Mouse (Mus musculus) MEL (cell line): Measurements from ENCODE around the gene Ppox. TPM values are rescaled to one million over a fixed set of nuclear protein-coding genes. Genes with fewer than 3 reads are reported as not detected.

Experiments
- DNase-seq: peaks from one replicate; pipeline ENCODE4 v3.0.0; 2011; ENCODE audit warnings: low read depth, low spot score
- H3K27ac ChIP-seq: 2 replicates; pipeline ENCODE4 v1.5.1; 2012; ENCODE audit warnings: low read depth, mild to moderate bottlenecking, control low read depth, low read length, moderate library complexity; ENCODE audit not compliant: control insufficient read depth
- H3K27me3 ChIP-seq, 2 experiments: fragments of 150-350 bp in 1 of 2; sonication (generic) in 1 of 2; 2 replicates each; pipeline ENCODE4 v1.6.1; 2012; ENCODE audit warnings: low read length in 2 of 2, mild to moderate bottlenecking in 2 of 2, improper control_type of control experiment in 1 of 2, moderate library complexity in 1 of 2; ENCODE audit not compliant: insufficient read depth in 2 of 2, control insufficient read depth in 1 of 2
- H3K36me3 ChIP-seq, 2 experiments: 2 replicates each; pipeline ENCODE4 v1.6.1; 2012 to 2014; ENCODE audit warnings: low read length in 2 of 2, improper control_type of control experiment in 1 of 2, inconsistent platforms in 1 of 2, mild to moderate bottlenecking in 1 of 2; ENCODE audit not compliant: insufficient read depth in 2 of 2, control insufficient read depth in 1 of 2
- H3K4me1 ChIP-seq, 2 experiments: fragments of 150-350 bp in 1 of 2; sonication (generic) in 1 of 2; 2 replicates each; pipeline ENCODE4 v1.6.1; 2012; ENCODE audit warnings: low read length in 2 of 2, improper control_type of control experiment in 1 of 2, mild to moderate bottlenecking in 1 of 2; ENCODE audit not compliant: insufficient read depth in 2 of 2, control insufficient read depth in 1 of 2
- H3K4me3 ChIP-seq, 2 experiments: fragments of 150-350 bp in 1 of 2; sonication (generic) in 1 of 2; 2 replicates each; pipeline ENCODE4 v1.5.1; 2012; ENCODE audit warnings: low read depth in 2 of 2, low read length in 2 of 2, mild to moderate bottlenecking in 2 of 2, moderate library complexity in 2 of 2, control low read depth in 1 of 2, improper control_type of control experiment in 1 of 2; ENCODE audit not compliant: control insufficient read depth in 1 of 2, insufficient read depth in 1 of 2
- H3K79me2 ChIP-seq: 2 replicates; pipeline ENCODE4 v1.6.1; 2012; ENCODE audit warnings: mild to moderate bottlenecking, low read length, moderate library complexity; ENCODE audit not compliant: control insufficient read depth, poor library complexity, insufficient read depth
- H3K9ac ChIP-seq: 2 replicates; pipeline ENCODE4 v1.6.1; 2012; ENCODE audit warnings: low read depth, mild to moderate bottlenecking, control low read depth, low read length, moderate library complexity; ENCODE audit not compliant: control insufficient read depth, poor library complexity, severe bottlenecking
- H3K9me3 ChIP-seq: fragments of 150-350 bp; sonication (generic); replicated peaks from 2 replicates; pipeline ENCODE4 v1.6.1; 2012; ENCODE audit warnings: mild to moderate bottlenecking, low read length, improper control_type of control experiment, moderate library complexity; ENCODE audit not compliant: insufficient read depth
- CHD1 ChIP-seq: IDR thresholded peaks from 2 replicates; pipeline ENCODE4 v1.6.1; 2012; ENCODE audit warnings: low read depth, mild to moderate bottlenecking, inconsistent platforms, low read length, improper control_type of control experiment
- CHD2 ChIP-seq: IDR thresholded peaks from 2 replicates; pipeline ENCODE4 v1.6.1; 2011; ENCODE audit warnings: low read length, improper control_type of control experiment
- CTCF ChIP-seq, 3 experiments: IDR thresholded peaks in 2 of 3; conservative IDR thresholded peaks in 1 of 3; 2 replicates each; pipeline ENCODE4 v1.5.1; 2011 to 2012; ENCODE audit warnings: low read length in 3 of 3, low read depth in 2 of 3, mild to moderate bottlenecking in 2 of 3, improper control_type of control experiment in 1 of 3, inconsistent platforms in 1 of 3, mixed read lengths in 1 of 3, moderate library complexity in 1 of 3; ENCODE audit not compliant: control insufficient read depth in 1 of 3, insufficient read depth in 1 of 3, poor library complexity in 1 of 3, severe bottlenecking in 1 of 3
- EP300 ChIP-seq, 2 experiments: IDR thresholded peaks; 2 replicates each; pipeline ENCODE4 v1.6.1; 2011; ENCODE audit warnings: improper control_type of control experiment in 2 of 2, low read length in 2 of 2, low read depth in 1 of 2, mild to moderate bottlenecking in 1 of 2
- ETS1 ChIP-seq: IDR thresholded peaks from 2 replicates; pipeline ENCODE4 v1.6.1; 2012; ENCODE audit warnings: low read depth, mild to moderate bottlenecking, inconsistent platforms, low read length, improper control_type of control experiment, moderate library complexity
- HCFC1 ChIP-seq: IDR thresholded peaks from 2 replicates; pipeline ENCODE4 v1.6.1; 2012; ENCODE audit warnings: low read depth, mild to moderate bottlenecking, inconsistent platforms, low read length, improper control_type of control experiment, moderate library complexity
- JUND ChIP-seq: IDR thresholded peaks from 2 replicates; pipeline ENCODE4 v1.6.1; 2011; ENCODE audit warnings: low read depth, mild to moderate bottlenecking, improper control_type of control experiment, low read length
- MAFK ChIP-seq: IDR thresholded peaks from 2 replicates; pipeline ENCODE4 v1.6.1; 2011; ENCODE audit warnings: low read depth, mild to moderate bottlenecking, low read length, improper control_type of control experiment, borderline replicate concordance
- MAX ChIP-seq: IDR thresholded peaks from 2 replicates; pipeline ENCODE4 v1.6.1; 2011; ENCODE audit warnings: low read length, improper control_type of control experiment
- MEF2A ChIP-seq: IDR thresholded peaks from 2 replicates; pipeline ENCODE4 v1.6.1; 2014; ENCODE audit warnings: low read depth, mild to moderate bottlenecking, inconsistent platforms, low read length, improper control_type of control experiment; ENCODE audit not compliant: poor library complexity, insufficient replicate concordance, severe bottlenecking; ENCODE audit errors: extremely low read depth
- NELFE ChIP-seq: IDR thresholded peaks from 2 replicates; pipeline ENCODE4 v1.6.1; 2011; ENCODE audit warnings: low read depth, low read length, improper control_type of control experiment
- NRF1 ChIP-seq: IDR thresholded peaks from 2 replicates; pipeline ENCODE4 v1.6.1; 2014; ENCODE audit warnings: low read depth, mild to moderate bottlenecking, inconsistent platforms, low read length, improper control_type of control experiment, moderate library complexity; ENCODE audit not compliant: poor library complexity, insufficient read depth, severe bottlenecking
- POLR2A ChIP-seq, 2 experiments: IDR thresholded peaks; 2 replicates each; pipeline ENCODE4 v1.6.1; 2011 to 2012; ENCODE audit warnings: low read length in 2 of 2, mild to moderate bottlenecking in 2 of 2, control low read depth in 1 of 2, improper control_type of control experiment in 1 of 2, low read depth in 1 of 2, moderate library complexity in 1 of 2; ENCODE audit not compliant: control insufficient read depth in 1 of 2, insufficient read depth in 1 of 2, poor library complexity in 1 of 2
- POLR2AphosphoS2 ChIP-seq: IDR thresholded peaks from 2 replicates; pipeline ENCODE4 v1.6.1; 2011; ENCODE audit warnings: low read length, improper control_type of control experiment
- RCOR1 ChIP-seq: IDR thresholded peaks from 2 replicates; pipeline ENCODE4 v1.6.1; 2012; ENCODE audit warnings: low read depth, mild to moderate bottlenecking, inconsistent platforms, low read length, improper control_type of control experiment
- SMC3 ChIP-seq: IDR thresholded peaks from 2 replicates; pipeline ENCODE4 v1.6.1; 2011; ENCODE audit warnings: low read depth, low read length, improper control_type of control experiment
- UBTF ChIP-seq: IDR thresholded peaks from 2 replicates; pipeline ENCODE4 v1.6.1; 2012; ENCODE audit warnings: low read depth, mild to moderate bottlenecking, inconsistent platforms, low read length, improper control_type of control experiment, moderate library complexity, borderline replicate concordance; ENCODE audit not compliant: insufficient read depth
- ZC3H11A ChIP-seq: IDR thresholded peaks from 2 replicates; pipeline ENCODE4 v1.6.1; 2012; ENCODE audit warnings: low read depth, mild to moderate bottlenecking, inconsistent platforms, low read length, improper control_type of control experiment
- ZKSCAN1 ChIP-seq: IDR thresholded peaks from 2 replicates; pipeline ENCODE4 v1.6.1; 2012; ENCODE audit warnings: low read depth, mild to moderate bottlenecking, inconsistent platforms, low read length, improper control_type of control experiment, moderate library complexity
- ZMIZ1 ChIP-seq: IDR thresholded peaks from 2 replicates; pipeline ENCODE4 v1.6.1; 2012; ENCODE audit warnings: low read depth, mild to moderate bottlenecking, inconsistent platforms, low read length, improper control_type of control experiment, moderate library complexity
- polyA plus RNA-seq, 2 experiments: library from polyadenylated mRNA; stranded (reverse) in 1 of 2; unstranded in 1 of 2; fragments of >175 nt in 1 of 2; fragments of >200 nt in 1 of 2; gene quantifications; 2 replicates each; pipeline versions ENCODE4 v1.2.1 to v1.2.4; 2012; ENCODE audit warnings: low replicate concordance in 2 of 2, low read depth in 1 of 2; ENCODE audit not compliant: insufficient read length in 2 of 2, insufficient read depth in 1 of 2, missing spikeins in 1 of 2
- total RNA-seq: library from RNA; depleted of rRNA; stranded (reverse); fragments of 300-350 nt; gene quantifications from 2 replicates; pipeline ENCODE4 v1.2.3, GENCODE M21; 2012

Ppox gene
- total and polyA plus RNA-seq, 3 experiments, result 27.0 to 63.6 TPM; not detected in 1

DNA sequence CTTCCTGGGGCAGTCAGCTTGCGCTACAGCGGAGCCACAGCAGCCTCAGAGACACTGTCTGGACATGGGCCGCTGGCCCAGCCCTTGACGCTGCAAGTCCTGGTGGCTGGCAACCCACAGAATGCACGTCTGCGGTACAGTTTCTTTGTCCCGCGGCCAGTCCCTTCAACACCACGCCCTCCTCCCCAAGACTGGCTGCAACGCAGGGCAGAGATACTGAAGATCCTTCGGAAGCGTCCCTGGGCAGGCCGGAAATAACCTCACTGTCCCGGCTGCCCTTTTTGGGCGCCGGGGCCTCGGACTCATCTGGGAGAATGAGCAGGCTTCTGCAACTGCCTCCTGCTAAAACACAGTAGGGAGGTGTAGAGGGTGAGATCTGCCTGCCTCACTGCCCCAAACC, 22.1 kb downstream of the Ppox start:
- no peaks in the 10 kb centered on the region for H3K79me2 ChIP-seq
- H3K9me3 ChIP-seq, result no peaks in the 10 kb centered on the region
- peaks cover 0 to 6% of the 10 kb centered on the region in 2 experiments; a peak in 1 of 4 replicates for H3K4me1 ChIP-seq
- H3K4me3 ChIP-seq, result no peak overlapping the region
- no peak overlapping the region for H3K9ac ChIP-seq
- H3K27me3 ChIP-seq, result peaks cover 0 to 3% of the 10 kb centered on the region in 2 experiments; a peak in 3 of 4 replicates
- H3K27ac ChIP-seq, result no peak overlapping the region
- H3K36me3 ChIP-seq, result peaks cover 0 to 3% of the 10 kb centered on the region in 2 experiments; a peak in 2 of 4 replicates
- no peak for DNase-seq
- TF ChIP-seq CHD2 (no peak), ZC3H11A (no peak), CHD1 (no peak), NELFE (no peak), UBTF (no peak), HCFC1 (no peak), MEF2A (no peak), POLR2A (IDR thresholded peaks at IDR 0.05; ENCODE audit: control insufficient read depth in 1 of 2, insufficient read depth in 1 of 2, low read depth in 1 of 2, low read length in 2 of 2, poor library complexity in 1 of 2) (no peak), SMC3 (no peak), EP300 (IDR thresholded peaks at IDR 0.05; ENCODE audit: low read depth in 1 of 2, low read length in 2 of 2) (no peak), ZMIZ1 (no peak), POLR2AphosphoS2 (no peak), MAX (no peak), ZKSCAN1 (no peak), RCOR1 (no peak), ETS1 (no peak), NRF1 (no peak)
- TF ChIP-seq, all 39 proteins: peak for 0

- Histone ChIP-seq H3K9ac (no peak overlapping the region), H3K27ac (no peak overlapping the region), H3K4me3 (no peak overlapping the region), H3K27me3 (peaks cover 0 to 5% of the 10 kb centered on the region in 2 experiments; a peak in 3 of 4 replicates), H3K4me1 (0 out of 4 replicates have a peak, but pooled peaks cover 0 to under 1% of the 10 kb centered on the region in 2 experiments), H3K9me3 (no peaks in the 10 kb centered on the region), H3K36me3 (no peaks in the 10 kb centered on the region), H3K79me2 (no peaks in the 10 kb centered on the region)
- no peak for DNase-seq
- TF ChIP-seq CTCF (IDR thresholded peaks at IDR 0.05 in 2 of 3, conservative IDR thresholded peaks at IDR 0.05 in 1 of 3; ENCODE audit: control insufficient read depth in 1 of 3, insufficient read depth in 1 of 3, low read depth in 2 of 3, low read length in 3 of 3, poor library complexity in 1 of 3, severe bottlenecking in 1 of 3) (no peak), JUND (no peak), MAFK (peak; percentile 24; the same call in 1 of the 2 replicates)
Measured at GRCm38 (mm10) chr1:171257781-171258180, 23.2 kb downstream of the Ppox start.
